Mouse (Mus musculus): Measurements from ENCODE around the gene Atg16l2.

GRCm38 (mm10) chr7:101290401-101290800 lies 11.7 kb downstream of the Atg16l2 start:
- TF ChIP-seq CTCF (IDR thresholded peaks at IDR 0.05; ENCODE audit: low read depth, low read length) (no peak), GATA1 (IDR thresholded peaks at IDR 0.05; ENCODE audit: borderline replicate concordance, low read length) (no peak)

Measured in G1E (cell line).